Mouse (Mus musculus) myocyte (in vitro differentiated cells): ENCODE measurements around the gene Gm1113.

Experiments
- CEBPB ChIP-seq: IDR thresholded peaks from 2 replicates; pipeline ENCODE4 v1.6.1; 2011; ENCODE audit warnings: mild to moderate bottlenecking, moderate library complexity; ENCODE audit not compliant: poor library complexity, insufficient read depth, severe bottlenecking
- E2F4 ChIP-seq: IDR thresholded peaks from one replicate; pipeline ENCODE4 v1.6.1; 2011; ENCODE audit warnings: mild to moderate bottlenecking, control low read depth, moderate library complexity; ENCODE audit not compliant: insufficient read depth
- MAX ChIP-seq: IDR thresholded peaks from one replicate; pipeline ENCODE4 v1.6.1; 2011; ENCODE audit warnings: low read depth, mild to moderate bottlenecking, control low read depth
- MYOD1 ChIP-seq, 3 experiments: IDR thresholded peaks; one replicate each; pipeline ENCODE4 v1.6.1; 2011; ENCODE audit warnings: control low read depth in 2 of 3, low read depth in 2 of 3, mild to moderate bottlenecking in 2 of 3, moderate library complexity in 1 of 3; ENCODE audit not compliant: insufficient read length in 2 of 3, control insufficient read depth in 1 of 3
- MYOG ChIP-seq, 3 experiments: IDR thresholded peaks; one replicate each; pipeline ENCODE4 v1.6.1; 2011; ENCODE audit warnings: control low read depth in 2 of 3, low read depth in 2 of 3, mild to moderate bottlenecking in 2 of 3; ENCODE audit not compliant: insufficient read length in 2 of 3, control insufficient read depth in 1 of 3, insufficient read depth in 1 of 3
- POLR2A ChIP-seq: IDR thresholded peaks from one replicate; pipeline ENCODE4 v1.6.1; 2011; ENCODE audit warnings: low read depth, mild to moderate bottlenecking, control low read depth, moderate library complexity; ENCODE audit not compliant: insufficient read length
- POLR2AphosphoS2 ChIP-seq: IDR thresholded peaks from one replicate; pipeline ENCODE4 v1.6.1; 2011; ENCODE audit warnings: low read depth, control low read depth; ENCODE audit not compliant: insufficient read length
- REST ChIP-seq: IDR thresholded peaks from one replicate; pipeline ENCODE4 v1.6.1; 2011; ENCODE audit warnings: mild to moderate bottlenecking, control low read depth, moderate library complexity; ENCODE audit not compliant: insufficient read depth, insufficient read length
- SRF ChIP-seq: IDR thresholded peaks from one replicate; pipeline ENCODE4 v1.6.1; 2011; ENCODE audit warnings: low read depth; ENCODE audit not compliant: control insufficient read depth, insufficient read length
- TCF12 ChIP-seq: IDR thresholded peaks from one replicate; pipeline ENCODE4 v1.6.1; 2011; ENCODE audit warnings: mild to moderate bottlenecking, control low read depth; ENCODE audit not compliant: poor library complexity, insufficient read depth, severe bottlenecking
- TCF3 ChIP-seq: IDR thresholded peaks from one replicate; pipeline ENCODE4 v1.6.1; 2011; ENCODE audit warnings: low read depth, control low read depth; ENCODE audit not compliant: insufficient read length
- USF1 ChIP-seq: IDR thresholded peaks from one replicate; pipeline ENCODE4 v1.6.1; 2011; ENCODE audit warnings: low read depth, mild to moderate bottlenecking, control low read depth, moderate library complexity

DNA sequence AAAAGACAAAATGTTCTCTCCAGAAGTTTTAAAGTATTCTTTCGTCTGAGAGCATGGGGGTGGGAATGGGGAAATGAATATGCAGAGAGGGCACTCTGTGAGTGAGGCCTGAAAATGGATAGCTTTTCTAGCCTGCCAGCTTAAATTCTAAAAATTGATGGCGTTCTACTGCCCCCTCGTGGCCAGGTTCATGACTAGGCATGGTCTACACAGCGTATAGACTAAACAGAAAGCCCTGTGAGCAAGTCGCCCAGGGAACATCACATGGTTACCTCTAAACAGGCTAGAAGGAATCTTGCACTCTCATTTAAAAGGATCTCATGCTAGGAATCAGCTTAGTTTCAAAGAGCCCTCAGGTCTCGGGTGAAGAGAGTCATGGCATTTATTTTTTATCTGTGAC is 23.4 kb upstream of the Gm1113 start:
- TF ChIP-seq POLR2A (no peak), POLR2AphosphoS2 (no peak), TCF12 (no peak), MAX (no peak), E2F4 (no peak), USF1 (no peak), MYOG (IDR thresholded peaks at IDR 0.05; ENCODE audit: control insufficient read depth in 1 of 3, insufficient read depth in 1 of 3, insufficient read length in 2 of 3, low read depth in 2 of 3) (no peak), CEBPB (no peak), MYOD1 (IDR thresholded peaks at IDR 0.05; ENCODE audit: control insufficient read depth in 1 of 3, insufficient read length in 2 of 3, low read depth in 2 of 3) (no peak), REST (no peak), SRF (no peak), TCF3 (no peak)
